Mouse (Mus musculus) stomach, embryonic 16.5 days (tissue): ENCODE measurements around the gene Pxylp1. TPM values are rescaled to one million over a fixed set of nuclear protein-coding genes. Genes with fewer than 3 reads are reported as not detected.

Experiments
- ATAC-seq: fragments of 200-750 bp; cut with Nextera tagmentation; 2 replicates; pipeline ENCODE4 v1.8.0; 2017; ENCODE audit warnings: moderate number of reproducible peaks, moderate TSS enrichment; ENCODE audit not compliant: insufficient read depth, low FRiP score
- H3K27ac ChIP-seq: fragments of 300-500 bp; sonication (generic); 2 replicates; pipeline ENCODE4 v1.5.1; 2014; ENCODE audit warnings: low read length
- H3K27me3 ChIP-seq: fragments of 300-500 bp; sonication (generic); 2 replicates; pipeline ENCODE4 v1.6.1; 2014; ENCODE audit warnings: low read length, control low read depth, mixed read lengths; ENCODE audit not compliant: control insufficient read depth, insufficient read depth
- H3K36me3 ChIP-seq: fragments of 300-500 bp; sonication (generic); 2 replicates; pipeline ENCODE4 v1.6.1; 2014; ENCODE audit warnings: low read length; ENCODE audit not compliant: control insufficient read depth, insufficient read depth
- H3K4me1 ChIP-seq: fragments of 300-500 bp; sonication (generic); 2 replicates; pipeline ENCODE4 v1.6.1; 2014; ENCODE audit warnings: low read length, control low read depth, mixed read lengths; ENCODE audit not compliant: control insufficient read depth, insufficient read depth
- H3K4me2 ChIP-seq: fragments of 300-500 bp; sonication (generic); 2 replicates; pipeline ENCODE4 v1.6.1; 2014; ENCODE audit warnings: low read depth, low read length, mixed read lengths
- H3K4me3 ChIP-seq: fragments of 300-500 bp; sonication (generic); replicated peaks from 2 replicates; pipeline ENCODE4 v1.5.1; 2014; ENCODE audit warnings: mild to moderate bottlenecking, low read length
- H3K9ac ChIP-seq: fragments of 300-500 bp; sonication (generic); 2 replicates; pipeline ENCODE4 v1.6.1; 2014; ENCODE audit warnings: low read length
- H3K9me3 ChIP-seq: fragments of 300-500 bp; sonication (generic); replicated peaks from 2 replicates; pipeline ENCODE4 v1.6.1; 2016; ENCODE audit warnings: low read length, control low read depth; ENCODE audit not compliant: control insufficient read depth
- WGBS: fragments of 180-500 bp; shearing (Covaris S2); extraction: QIAGEN DNeasy Blood & Tissue Kit; methylation state at CpG from one replicate; pipeline ENCODE4 v1.1.7; 2014; 5-methylcytosine and 5-hydroxymethylcytosine counted together
- polyA plus RNA-seq: library from polyadenylated mRNA; unstranded; fragments of >200 nt; fragmentation: Nextera tagmentation; extraction: Ambion mirVana; gene quantifications from 2 replicates; pipeline ENCODE4 v1.2.1, GENCODE M21; 2015

Pxylp1 gene
- polyA plus RNA-seq, 1 experiment from 2014 or later: 28.9 TPM

GRCm38 (mm10) chr9:96827002-96827785 lies 65.3 kb downstream of the Pxylp1 start:
- Histone ChIP-seq H3K36me3 (0 out of 2 replicates have a peak, but pooled peaks cover 3% of the 10 kb centered on the region), H3K4me3 (no peak overlapping the region), H3K9ac (no peak overlapping the region), H3K27ac (no peak overlapping the region), H3K27me3 (no peaks in the 10 kb centered on the region), H3K4me2 (no peak overlapping the region), H3K4me1 (no peaks in the 10 kb centered on the region), H3K9me3 (no peaks in the 10 kb centered on the region)
- WGBS: 79% methylated on average over 12 of the region's 12 CpGs
- ATAC-seq: no peak

DNA sequence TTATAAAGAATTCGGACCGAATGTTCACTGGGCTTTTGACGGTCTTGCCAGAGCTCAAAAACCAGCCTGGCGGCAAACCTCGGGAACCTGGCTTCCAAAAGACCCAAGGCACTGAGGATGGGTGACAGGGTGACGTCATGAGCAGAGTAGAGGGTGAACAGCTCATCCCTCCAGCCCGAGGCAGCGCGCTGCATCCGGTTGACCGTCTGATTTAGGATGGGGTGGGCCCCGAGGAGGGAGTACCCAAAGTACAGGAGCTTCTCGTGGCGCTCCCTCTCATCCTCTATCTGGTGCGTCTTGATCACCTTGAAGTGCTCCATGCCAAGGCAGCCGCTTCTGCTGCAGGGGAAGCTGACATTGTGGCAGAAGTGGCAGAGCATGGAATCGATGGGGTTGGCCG lies 67.6 kb downstream of the Pxylp1 start:
- Histone ChIP-seq H3K27me3 (no peaks in the 10 kb centered on the region), H3K27ac (no peak overlapping the region), H3K9me3 (no peaks in the 10 kb centered on the region), H3K36me3 (0 out of 2 replicates have a peak, but pooled peaks cover 3% of the 10 kb centered on the region), H3K4me1 (no peaks in the 10 kb centered on the region), H3K4me3 (no peak overlapping the region), H3K9ac (no peak overlapping the region), H3K4me2 (no peak overlapping the region)
- ATAC-seq: no peak
- WGBS: 94% methylated on average over 18 of the region's 18 CpGs

DNA sequence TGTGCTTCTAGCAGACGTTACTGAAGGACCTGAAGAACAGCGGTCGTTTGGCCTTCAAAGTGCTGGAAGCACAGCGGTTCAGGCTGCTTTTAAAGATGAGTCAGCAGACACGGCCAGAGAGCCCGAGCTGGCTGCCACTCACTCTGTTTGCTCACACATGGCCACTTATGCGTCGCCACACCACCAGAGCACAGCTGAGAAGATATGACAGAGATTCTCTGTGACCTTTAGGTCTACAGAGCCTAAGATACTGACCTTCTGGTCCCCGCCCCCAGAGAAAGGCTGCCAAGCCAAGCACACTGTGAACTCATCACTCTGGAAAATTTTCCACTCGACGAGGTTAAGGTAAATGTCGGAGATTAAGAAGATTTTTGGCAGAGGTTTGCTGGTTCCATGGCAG lies 68.4 kb downstream of the Pxylp1 start:
- no peaks in the 10 kb centered on the region for H3K27me3 ChIP-seq
- no peaks in the 10 kb centered on the region for H3K4me1 ChIP-seq
- H3K9ac ChIP-seq: no peak overlapping the region
- H3K4me2 ChIP-seq: no peak overlapping the region
- no peaks in the 10 kb centered on the region for H3K9me3 ChIP-seq
- no peak for ATAC-seq
- WGBS: 57% methylated on average over 12 of the region's 12 CpGs
- no peak overlapping the region for H3K27ac ChIP-seq
- H3K36me3 ChIP-seq: 0 out of 2 replicates have a peak, but pooled peaks cover 3% of the 10 kb centered on the region
- no peak overlapping the region for H3K4me3 ChIP-seq

DNA sequence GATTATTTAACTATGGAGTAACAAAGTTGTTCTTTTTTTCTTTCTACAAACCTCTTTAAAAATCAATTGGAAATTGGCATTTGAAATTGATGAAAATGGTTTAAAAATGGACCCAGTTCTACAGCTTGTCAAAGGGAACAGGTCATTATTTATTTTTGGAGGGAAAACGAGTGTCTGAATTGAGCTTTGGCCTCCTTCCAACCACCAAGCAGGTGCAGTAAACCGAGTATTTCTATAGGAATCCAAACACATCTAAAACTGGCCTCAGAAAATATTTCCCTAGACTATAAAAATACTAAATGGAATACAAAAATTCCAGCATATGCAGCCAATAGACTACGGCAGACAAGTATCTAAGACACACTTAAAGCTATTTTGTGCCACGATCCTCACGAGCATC lies 68.9 kb downstream of the Pxylp1 start:
- H3K4me3 ChIP-seq: no peak overlapping the region
- H3K27ac ChIP-seq: no peak overlapping the region
- H3K4me1 ChIP-seq: no peaks in the 10 kb centered on the region
- WGBS: 57% methylated on average over 5 of the region's 5 CpGs
- H3K9me3 ChIP-seq: no peaks in the 10 kb centered on the region
- H3K4me2 ChIP-seq: no peak overlapping the region
- H3K36me3 ChIP-seq: 0 out of 2 replicates have a peak, but pooled peaks cover 3% of the 10 kb centered on the region
- no peaks in the 10 kb centered on the region for H3K27me3 ChIP-seq
- ATAC-seq: no peak
- no peak overlapping the region for H3K9ac ChIP-seq

GRCm38 (mm10) chr9:96823005-96823404 lies 69.5 kb downstream of the Pxylp1 start:
- 80% methylated on average over 9 of the region's 9 CpGs for WGBS
- Histone ChIP-seq H3K4me1 (no peaks in the 10 kb centered on the region), H3K4me3 (no peak overlapping the region), H3K9ac (no peak overlapping the region), H3K27me3 (no peaks in the 10 kb centered on the region), H3K4me2 (no peak overlapping the region), H3K9me3 (no peaks in the 10 kb centered on the region), H3K36me3 (0 out of 2 replicates have a peak, but pooled peaks cover 3% of the 10 kb centered on the region), H3K27ac (no peak overlapping the region)
- no peak for ATAC-seq

DNA sequence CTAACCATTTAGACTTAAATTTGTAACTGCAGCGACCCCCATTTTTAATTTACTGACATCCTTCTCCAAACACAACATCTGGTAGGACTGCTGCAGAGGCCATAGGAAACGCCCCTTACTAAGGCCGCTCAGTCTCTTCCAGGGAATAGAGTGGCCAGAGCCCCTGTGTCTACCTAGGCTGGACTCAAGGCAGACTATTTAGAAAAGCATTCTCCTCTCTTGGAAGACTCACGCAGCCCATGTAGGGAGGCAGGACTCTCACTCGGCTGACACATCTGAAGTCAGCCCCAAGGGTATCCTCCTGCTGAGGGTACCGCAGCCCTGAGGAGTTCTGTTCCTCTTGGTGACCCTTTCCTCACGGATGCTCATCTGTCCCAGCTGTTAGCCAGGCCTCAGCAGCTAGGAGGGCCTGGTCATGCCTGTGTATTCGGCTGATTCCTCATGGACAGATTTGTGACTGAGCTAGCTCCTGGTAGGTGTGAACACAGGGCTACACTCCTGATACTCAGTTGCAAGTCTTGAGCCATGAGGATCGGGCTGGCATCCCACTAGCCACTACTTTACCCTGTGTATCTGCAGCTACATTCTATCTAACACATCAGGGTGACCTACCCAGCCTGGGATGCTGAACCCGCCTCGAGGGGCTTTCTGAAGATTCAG lies 73.5 kb downstream of the Pxylp1 start:
- 62% methylated on average over 11 of the region's 11 CpGs for WGBS
- ATAC-seq: peak; percentile 20; the same call in 1 of the 2 replicates

GRCm38 (mm10) chr9:96818128-96818821 lies 74.2 kb downstream of the Pxylp1 start:
- H3K4me2 ChIP-seq: no peak overlapping the region
- no peaks in the 10 kb centered on the region for H3K4me1 ChIP-seq
- no peaks in the 10 kb centered on the region for H3K27me3 ChIP-seq
- no peak overlapping the region for H3K9ac ChIP-seq
- no peak overlapping the region for H3K27ac ChIP-seq
- peak; percentile 69; the same call in 1 of the 2 replicates for ATAC-seq
- no peaks in the 10 kb centered on the region for H3K36me3 ChIP-seq
- WGBS: 31% methylated on average over 7 of the region's 7 CpGs
- H3K4me3 ChIP-seq: no peak overlapping the region
- H3K9me3 ChIP-seq: no peaks in the 10 kb centered on the region

More for the DNA sequence above, 73.5 kb downstream of the Pxylp1 start:
- no peaks in the 10 kb centered on the region for H3K9me3 ChIP-seq
- no peaks in the 10 kb centered on the region for H3K27me3 ChIP-seq
- H3K4me3 ChIP-seq: no peak overlapping the region
- no peak overlapping the region for H3K4me2 ChIP-seq
- no peaks in the 10 kb centered on the region for H3K36me3 ChIP-seq
- no peak overlapping the region for H3K9ac ChIP-seq
- no peak overlapping the region for H3K27ac ChIP-seq
- no peaks in the 10 kb centered on the region for H3K4me1 ChIP-seq

GRCm38 (mm10) chr9:96811996-96812395 lies 80.5 kb downstream of the Pxylp1 start:
- Histone ChIP-seq H3K27ac (no peak overlapping the region), H3K9me3 (no peaks in the 10 kb centered on the region), H3K4me2 (no peak overlapping the region), H3K36me3 (no peaks in the 10 kb centered on the region), H3K4me1 (no peaks in the 10 kb centered on the region), H3K9ac (no peak overlapping the region), H3K4me3 (no peak overlapping the region), H3K27me3 (no peaks in the 10 kb centered on the region)
- 51% methylated on average over 4 of the region's 4 CpGs for WGBS
- ATAC-seq: no peak
